Mouse (Mus musculus) spleen, adult 18-20 months (tissue): ENCODE data around the gene Fscn1.

ENCODE experiments used
- DNase-seq, 2 experiments: peaks; one replicate each; pipeline ENCODE4 v3.0.0; 2022; ENCODE audit warnings: mixed read lengths in 2 of 2

The Fscn1 gene

GRCm38 (mm10) chr5:142959576-142960556 lies at the start of gene Fscn1:
Gene Fscn1, plus strand, starts transcription at chr5:142960343.
- peak; percentile 28 to 60 for DNase-seq

- no peak for DNase-seq
These were observed 48.5 kb upstream of the Fscn1 start for GRCm38 (mm10) chr5:142911629-142912028.

- no peak for DNase-seq
These were observed 47.8 kb upstream of the Fscn1 start for GRCm38 (mm10) chr5:142912320-142912719.

- no peak for DNase-seq
These were observed 47.4 kb upstream of the Fscn1 start for GRCm38 (mm10) chr5:142912739-142913138.

- DNase-seq = no peak
These were observed 44.9 kb upstream of the Fscn1 start for GRCm38 (mm10) chr5:142915231-142915630.

- DNase-seq = no peak
These were observed 43.5 kb upstream of the Fscn1 start for GRCm38 (mm10) chr5:142916593-142916992.

GRCm38 (mm10) chr5:142917402-142917801 lies 42.7 kb upstream of the Fscn1 start:
- DNase-seq = no peak

- DNase-seq = peak; percentile 69 to 76
These were observed 39.7 kb upstream of the Fscn1 start for GRCm38 (mm10) chr5:142920311-142921073.

- no peak for DNase-seq
These were observed 39.1 kb upstream of the Fscn1 start for GRCm38 (mm10) chr5:142921074-142921459.

GRCm38 (mm10) chr5:142922251-142922650 lies 37.9 kb upstream of the Fscn1 start:
- DNase-seq = no peak

GRCm38 (mm10) chr5:142923781-142924180 lies 36.4 kb upstream of the Fscn1 start:
- DNase-seq = no peak

- no peak for DNase-seq
These were observed 35.7 kb upstream of the Fscn1 start for GRCm38 (mm10) chr5:142924336-142924959.

- peak in 1 of 2 experiments; percentile 42 for DNase-seq
These were observed 33.8 kb upstream of the Fscn1 start for GRCm38 (mm10) chr5:142926204-142926939.

- DNase-seq = no peak
These were observed 33.3 kb upstream of the Fscn1 start for GRCm38 (mm10) chr5:142926940-142927228.

- no peak for DNase-seq
These were observed 32.7 kb upstream of the Fscn1 start for GRCm38 (mm10) chr5:142927341-142927930.

GRCm38 (mm10) chr5:142928749-142929399 lies 31.3 kb upstream of the Fscn1 start:
- DNase-seq = peak; percentile 87 to 89

GRCm38 (mm10) chr5:142929400-142929752 lies 30.8 kb upstream of the Fscn1 start:
- DNase-seq = no peak

- no peak for DNase-seq
These were observed 28.9 kb upstream of the Fscn1 start for GRCm38 (mm10) chr5:142931241-142931745.

GRCm38 (mm10) chr5:142932084-142932685 lies 28.0 kb upstream of the Fscn1 start:
- peak; percentile 48 to 74 for DNase-seq

- DNase-seq = no peak
These were observed 27.4 kb upstream of the Fscn1 start for GRCm38 (mm10) chr5:142932731-142933130.
